Mouse (Mus musculus) ES-E14 (cell line): Measurements from ENCODE around the gene Tenm3. TPM values are rescaled to one million over a fixed set of nuclear protein-coding genes. Genes with fewer than 3 reads are reported as not detected.

Experiments
- DNase-seq: peaks from one replicate; pipeline ENCODE4 v3.0.0-alpha.2; 2013; ENCODE audit warnings: low read depth, low spot score
- H3K27ac ChIP-seq: 2 replicates; pipeline ENCODE4 v1.5.1; 2012; ENCODE audit warnings: low read depth, mild to moderate bottlenecking, low read length, moderate library complexity, mixed read lengths; ENCODE audit not compliant: poor library complexity, insufficient read depth, severe bottlenecking
- H3K36me3 ChIP-seq: 2 replicates; pipeline ENCODE4 v1.6.1; 2012; ENCODE audit warnings: mild to moderate bottlenecking, low read length, moderate library complexity, mixed read lengths; ENCODE audit not compliant: control insufficient read depth, poor library complexity, insufficient read depth, severe bottlenecking
- H3K4me1 ChIP-seq, 2 experiments: fragments of 150-350 bp in 1 of 2; sonication (generic) in 1 of 2; 2 replicates each; pipeline ENCODE4 v1.6.1; 2012; ENCODE audit warnings: low read length in 2 of 2, mild to moderate bottlenecking in 1 of 2, mixed read lengths in 1 of 2; ENCODE audit not compliant: control insufficient read depth in 2 of 2, insufficient read depth in 2 of 2, poor library complexity in 1 of 2
- H3K4me3 ChIP-seq, 2 experiments: fragments of 150-350 bp in 1 of 2; sonication (generic) in 1 of 2; 2 replicates each; pipeline ENCODE4 v1.5.1; 2012; ENCODE audit warnings: low read length in 2 of 2, low read depth in 1 of 2, mild to moderate bottlenecking in 1 of 2, mixed read lengths in 1 of 2; ENCODE audit not compliant: insufficient read depth in 1 of 2, poor library complexity in 1 of 2, severe bottlenecking in 1 of 2
- H3K9ac ChIP-seq: 2 replicates; pipeline ENCODE4 v1.6.1; 2012; ENCODE audit warnings: low read depth, mild to moderate bottlenecking, low read length, mixed read lengths; ENCODE audit not compliant: poor library complexity, insufficient read depth, severe bottlenecking
- H3K9me3 ChIP-seq: fragments of 150-350 bp; sonication (generic); 2 replicates; pipeline ENCODE4 v1.6.1; 2012; ENCODE audit warnings: low read depth, mild to moderate bottlenecking, low read length; ENCODE audit not compliant: control insufficient read depth, insufficient read depth
- CHD2 ChIP-seq: IDR thresholded peaks from 2 replicates; pipeline ENCODE4 v1.6.1; 2014; ENCODE audit warnings: mild to moderate bottlenecking, low read depth, low read length, inconsistent platforms
- HCFC1 ChIP-seq: IDR thresholded peaks from 2 replicates; pipeline ENCODE4 v1.6.1; 2012; ENCODE audit warnings: low read length, inconsistent platforms, borderline replicate concordance; ENCODE audit not compliant: insufficient read depth
- MAFK ChIP-seq: IDR thresholded peaks from 2 replicates; pipeline ENCODE4 v1.6.1; 2014; ENCODE audit warnings: mild to moderate bottlenecking, low read depth, low read length, inconsistent platforms; ENCODE audit not compliant: insufficient read depth
- ZC3H11A ChIP-seq: IDR thresholded peaks from 2 replicates; pipeline ENCODE4 v1.6.1; 2012; ENCODE audit warnings: low read depth, mild to moderate bottlenecking, inconsistent platforms, low read length, borderline replicate concordance
- ZNF384 ChIP-seq: IDR thresholded peaks from 2 replicates; pipeline ENCODE4 v1.6.1; 2012; ENCODE audit warnings: low read depth, low read length, inconsistent platforms
- in situ Hi-C, 2 experiments: fragments of 600-800 bp; cut with MboI; formaldehyde crosslinking; loops; one replicate each; pipeline ENCODE4 v1.15.1; 2025; ENCODE audit warnings: low sequenced_read_pairs in 2 of 2, inconsistent platforms in 1 of 2; ENCODE audit not compliant: unreplicated experiment in 2 of 2
- total RNA-seq: library from RNA; depleted of rRNA; stranded (reverse); fragments of 300-350 nt; gene quantifications from 2 replicates; pipeline ENCODE4 v1.2.3, GENCODE M21; 2012

Gene Tenm3
- total RNA-seq, 1 experiment, result 33.5 TPM

DNA sequence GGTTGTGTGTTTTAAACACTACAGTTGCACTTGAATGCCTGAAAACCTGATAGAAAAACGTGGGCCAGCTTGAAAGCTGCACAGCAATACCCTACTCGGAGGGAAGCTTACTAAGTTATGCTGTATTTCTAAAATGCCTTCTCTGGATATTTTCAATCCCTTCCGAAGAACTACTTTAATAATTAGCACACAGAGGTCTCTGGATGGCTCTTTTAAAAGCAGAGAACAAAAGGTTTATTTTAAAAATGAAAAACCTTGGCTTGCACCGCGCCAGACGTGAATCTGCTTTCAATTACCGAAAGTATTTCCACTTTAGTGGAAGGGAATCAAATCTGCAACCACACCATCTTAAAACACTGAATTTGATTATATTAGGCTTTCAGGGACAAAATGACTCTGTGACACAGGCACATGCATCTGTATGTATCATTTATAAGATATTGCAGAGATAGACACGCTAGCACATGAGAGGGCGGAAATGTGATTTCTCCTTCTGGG is 289.9 kb downstream of the Tenm3 start:
- H3K36me3 ChIP-seq, result no peaks in the 10 kb centered on the region
- DNase-seq, result no peak
- peak overlapping the region; percentile 86 to 94 for H3K4me3 ChIP-seq
- in situ Hi-C loops, result no loop called here
- no peaks in the 10 kb centered on the region for H3K9me3 ChIP-seq
- no peaks in the 10 kb centered on the region; a peak in 1 of 4 replicates for H3K4me1 ChIP-seq
- no peak for TF ChIP-seq HCFC1
- no peak for TF ChIP-seq CHD2
- TF ChIP-seq ZNF384, result no peak
- no peak overlapping the region for H3K27ac ChIP-seq
- H3K9ac ChIP-seq, result no peak overlapping the region

DNA sequence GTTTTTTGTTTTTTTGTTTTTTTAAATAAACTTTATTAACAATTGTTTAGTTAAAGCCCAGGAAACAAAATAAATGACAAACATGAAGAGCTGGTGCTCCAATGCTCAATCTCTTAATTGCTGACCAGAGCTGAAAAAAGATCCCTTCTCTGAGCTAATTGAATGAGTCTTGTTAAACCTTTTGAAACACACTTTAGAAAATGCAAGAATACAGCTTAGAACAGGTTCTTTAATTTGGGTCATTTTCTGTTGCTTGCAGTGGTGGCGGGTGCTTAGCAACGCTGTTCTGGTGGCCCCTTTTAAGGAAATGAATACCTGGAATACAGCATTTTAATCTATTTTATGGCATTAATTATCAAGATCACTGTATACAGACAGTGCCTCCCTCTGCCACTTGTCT is 291.4 kb downstream of the Tenm3 start:
- no peak overlapping the region for H3K4me3 ChIP-seq
- no peak overlapping the region for H3K9ac ChIP-seq
- no peaks in the 10 kb centered on the region for H3K9me3 ChIP-seq
- no peak for DNase-seq
- no peaks in the 10 kb centered on the region for H3K36me3 ChIP-seq
- no peak overlapping the region for H3K27ac ChIP-seq
- in situ Hi-C loops, result no loop called here
- no peak for TF ChIP-seq CHD2
- TF ChIP-seq ZNF384, result no peak
- no peak for TF ChIP-seq ZC3H11A
- TF ChIP-seq MAFK, result no peak
- no peak for TF ChIP-seq HCFC1
- H3K4me1 ChIP-seq, result peaks cover 1 to 6% of the 10 kb centered on the region in 2 experiments; a peak in 2 of 4 replicates

DNA sequence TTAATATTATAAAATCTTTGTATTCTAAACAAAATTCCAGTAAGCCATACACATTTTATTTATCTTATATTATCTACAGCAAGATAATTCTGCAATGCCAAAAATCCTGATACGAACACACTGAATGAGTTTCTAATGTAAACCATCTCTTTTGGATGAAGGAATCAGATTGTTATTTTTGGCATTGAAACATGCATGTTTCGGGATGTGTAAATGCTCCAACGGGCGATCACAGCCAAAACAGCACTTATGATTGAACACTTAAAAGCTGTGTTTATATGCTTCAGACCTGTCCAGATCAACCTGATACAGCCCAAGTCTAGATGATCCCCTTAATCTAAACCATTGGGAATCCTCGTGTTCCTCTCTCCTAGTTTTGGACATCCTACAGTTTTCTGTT is 292.4 kb downstream of the Tenm3 start:
- H3K4me1 ChIP-seq, result peaks cover 1 to 6% of the 10 kb centered on the region in 2 experiments; a peak in 2 of 4 replicates
- no peaks in the 10 kb centered on the region for H3K9me3 ChIP-seq
- TF ChIP-seq HCFC1 (no peak), ZC3H11A (no peak), ZNF384 (no peak), CHD2 (no peak), MAFK (no peak)
- no peaks in the 10 kb centered on the region for H3K36me3 ChIP-seq
- H3K9ac ChIP-seq, result no peak overlapping the region
- no peak for DNase-seq
- in situ Hi-C loops, result no loop called here
- no peak overlapping the region for H3K4me3 ChIP-seq
- no peak overlapping the region for H3K27ac ChIP-seq

DNA sequence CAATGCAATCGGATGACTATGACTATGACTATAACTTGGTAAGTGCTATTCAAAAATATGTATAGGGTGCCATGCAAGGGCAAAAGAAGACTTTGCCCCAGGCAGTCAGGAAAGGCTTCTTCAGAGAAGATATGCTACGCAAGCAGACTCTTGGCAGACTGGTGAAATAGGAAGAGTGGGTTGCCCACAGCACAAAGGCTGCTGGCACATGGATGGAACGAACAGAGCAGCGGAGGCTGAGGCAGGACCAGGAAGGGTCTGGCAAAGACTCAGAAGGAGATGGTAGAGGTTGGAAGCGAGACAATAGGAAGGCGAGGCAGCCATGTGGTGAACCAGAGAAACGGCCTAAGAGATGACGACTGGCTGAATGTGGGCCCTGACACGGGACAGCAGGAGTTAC is 294.8 kb downstream of the Tenm3 start:
- H3K9me3 ChIP-seq, result no peaks in the 10 kb centered on the region
- no peak overlapping the region for H3K4me3 ChIP-seq
- in situ Hi-C loops, result no loop called here
- TF ChIP-seq MAFK (no peak), HCFC1 (no peak), ZC3H11A (no peak), CHD2 (no peak), ZNF384 (no peak)
- no peak for DNase-seq
- no peak overlapping the region for H3K27ac ChIP-seq
- H3K9ac ChIP-seq, result no peak overlapping the region
- H3K4me1 ChIP-seq, result peaks cover 4 to 15% of the 10 kb centered on the region in 2 experiments; a peak in 3 of 4 replicates
- H3K36me3 ChIP-seq, result no peaks in the 10 kb centered on the region

DNA sequence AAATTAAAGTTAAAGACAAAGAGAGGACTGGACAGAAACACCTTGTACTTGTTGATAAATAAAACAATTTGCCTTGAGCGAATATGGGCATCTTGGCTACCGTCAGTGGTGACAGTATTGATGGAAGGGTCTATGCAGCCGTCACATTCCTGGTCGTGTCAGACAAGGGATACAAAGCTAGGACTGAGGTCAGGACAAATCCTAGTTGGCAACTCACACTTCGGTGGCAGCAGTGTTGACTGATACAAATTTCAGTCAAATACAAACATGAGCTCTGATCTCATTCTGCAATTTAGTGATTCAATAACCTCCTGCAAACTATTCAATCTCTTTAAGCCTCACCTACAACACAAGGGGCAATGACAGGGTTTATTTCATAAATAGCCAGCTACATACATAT is 298.1 kb downstream of the Tenm3 start:
- in situ Hi-C loops, result no loop called here

More for the DNA sequence above, 298.1 kb downstream of the Tenm3 start:
- Histone ChIP-seq H3K27ac (no peak overlapping the region), H3K9ac (no peak overlapping the region), H3K36me3 (no peaks in the 10 kb centered on the region), H3K4me1 (peaks cover 6 to 15% of the 10 kb centered on the region in 2 experiments; a peak in 3 of 4 replicates), H3K4me3 (no peak overlapping the region), H3K9me3 (no peaks in the 10 kb centered on the region)
- DNase-seq, result no peak
- TF ChIP-seq ZNF384 (no peak), ZC3H11A (no peak), HCFC1 (no peak), CHD2 (no peak), MAFK (no peak)
